Mouse (Mus musculus) CH12.LX (cell line): ENCODE data around the gene Tanc2. TPM values are rescaled to one million over a fixed set of nuclear protein-coding genes. Genes with fewer than 3 reads are reported as not detected.

Experiments used
- DNase-seq: peaks from one replicate; pipeline ENCODE4 v3.0.0-alpha.2; 2013; ENCODE audit errors: extremely low read depth
- H3K27ac ChIP-seq: 2 replicates; pipeline ENCODE4 v1.5.1; 2012; ENCODE audit warnings: low read depth, mild to moderate bottlenecking, control low read depth, moderate library complexity; ENCODE audit not compliant: insufficient read depth
- H3K27me3 ChIP-seq: replicated peaks from 2 replicates; pipeline ENCODE3; 2012; ENCODE audit warnings: inconsistent platforms
- H3K36me3 ChIP-seq, 2 experiments: replicated peaks in 1 of 2; 2 replicates each; pipeline versions ENCODE3 to v1.6.1; 2012; ENCODE audit warnings: inconsistent platforms in 1 of 2, low read length in 1 of 2, mild to moderate bottlenecking in 1 of 2, mixed read lengths in 1 of 2, moderate library complexity in 1 of 2; ENCODE audit not compliant: control insufficient read depth in 1 of 2, insufficient read depth in 1 of 2
- H3K4me1 ChIP-seq, 2 experiments: 2 replicates each; pipeline ENCODE4 v1.6.1; 2012; ENCODE audit warnings: inconsistent platforms in 1 of 2, moderate library complexity in 1 of 2; ENCODE audit not compliant: insufficient read depth in 2 of 2, control insufficient read depth in 1 of 2
- H3K4me2 ChIP-seq: 2 replicates; pipeline ENCODE4 v1.6.1; 2012; ENCODE audit warnings: low read depth, mild to moderate bottlenecking, control low read depth; ENCODE audit not compliant: poor library complexity, insufficient read depth, severe bottlenecking
- H3K4me3 ChIP-seq, 3 experiments: fragments of 150-350 bp in 1 of 3; sonication (generic) in 1 of 3; replicated peaks in 1 of 3; 2 replicates each; pipeline versions ENCODE3 to v1.5.1; 2011 to 2012; ENCODE audit warnings: low read depth in 2 of 3, low read length in 2 of 3, mild to moderate bottlenecking in 2 of 3, moderate library complexity in 2 of 3, control low read depth in 1 of 3, improper control_type of control experiment in 1 of 3, inconsistent platforms in 1 of 3, mixed read lengths in 1 of 3; ENCODE audit not compliant: poor library complexity in 1 of 3
- H3K79me2 ChIP-seq: replicated peaks from 2 replicates; pipeline ENCODE4 v1.6.1; 2012; ENCODE audit warnings: mild to moderate bottlenecking, moderate library complexity; ENCODE audit not compliant: control insufficient read depth, poor library complexity, insufficient read depth, severe bottlenecking; ENCODE audit errors: extremely low read depth
- H3K9ac ChIP-seq: 2 replicates; pipeline ENCODE4 v1.6.1; 2012; ENCODE audit warnings: low read depth, mild to moderate bottlenecking, control low read depth, moderate library complexity; ENCODE audit not compliant: insufficient read depth
- H3K9me3 ChIP-seq: replicated peaks from 2 replicates; pipeline ENCODE3; 2012; ENCODE audit warnings: low read length, inconsistent platforms, mixed read lengths
- BHLHE40 ChIP-seq: IDR thresholded peaks from 2 replicates; pipeline ENCODE4 v1.6.1; 2011; ENCODE audit warnings: mild to moderate bottlenecking, low read depth, low read length, improper control_type of control experiment
- CHD1 ChIP-seq: IDR thresholded peaks from 2 replicates; pipeline ENCODE4 v1.6.1; 2012; ENCODE audit warnings: low read depth, low read length, improper control_type of control experiment, inconsistent platforms
- CHD2 ChIP-seq: IDR thresholded peaks from 2 replicates; pipeline ENCODE4 v1.6.1; 2011; ENCODE audit warnings: low read length, improper control_type of control experiment
- CTCF ChIP-seq, 2 experiments: IDR thresholded peaks in 1 of 2; conservative IDR thresholded peaks in 1 of 2; 2 replicates each; pipeline ENCODE4 v1.5.1; 2011 to 2012; ENCODE audit warnings: low read depth in 2 of 2, low read length in 2 of 2, improper control_type of control experiment in 1 of 2, inconsistent platforms in 1 of 2, mild to moderate bottlenecking in 1 of 2, moderate library complexity in 1 of 2
- E2F4 ChIP-seq: IDR thresholded peaks from 2 replicates; pipeline ENCODE4 v1.6.1; 2011; ENCODE audit warnings: low read depth, low read length, improper control_type of control experiment; ENCODE audit not compliant: insufficient replicate concordance
- ELF1 ChIP-seq: IDR thresholded peaks from 2 replicates; pipeline ENCODE4 v1.6.1; 2014; ENCODE audit warnings: low read depth, mild to moderate bottlenecking, inconsistent platforms, low read length, improper control_type of control experiment
- EP300 ChIP-seq: IDR thresholded peaks from 2 replicates; pipeline ENCODE4 v1.6.1; 2011; ENCODE audit warnings: low read length, improper control_type of control experiment
- ETS1 ChIP-seq: conservative IDR thresholded peaks from 2 replicates; pipeline ENCODE4 v1.6.1; 2012; ENCODE audit warnings: low read depth, mild to moderate bottlenecking, inconsistent platforms, low read length, improper control_type of control experiment, moderate library complexity
- GABPA ChIP-seq: IDR thresholded peaks from 2 replicates; pipeline ENCODE4 v1.6.1; 2012; ENCODE audit warnings: low read depth, low read length, improper control_type of control experiment, inconsistent platforms; ENCODE audit not compliant: insufficient replicate concordance
- HCFC1 ChIP-seq: IDR thresholded peaks from 2 replicates; pipeline ENCODE4 v1.6.1; 2012; ENCODE audit warnings: low read depth, mild to moderate bottlenecking, inconsistent platforms, low read length, improper control_type of control experiment
- IRF4 ChIP-seq: IDR thresholded peaks from 2 replicates; pipeline ENCODE4 v1.6.1; 2014; ENCODE audit warnings: low read depth, mild to moderate bottlenecking, inconsistent platforms, low read length, improper control_type of control experiment
- JUN ChIP-seq: IDR thresholded peaks from 2 replicates; pipeline ENCODE4 v1.6.1; 2011; ENCODE audit warnings: low read depth, mild to moderate bottlenecking, low read length, improper control_type of control experiment, moderate library complexity; ENCODE audit not compliant: insufficient read depth
- JUND ChIP-seq: conservative IDR thresholded peaks from 2 replicates; pipeline ENCODE4 v1.6.1; 2011; ENCODE audit warnings: low read depth, low read length, improper control_type of control experiment
- KAT2A ChIP-seq: IDR thresholded peaks from 2 replicates; pipeline ENCODE4 v1.6.1; 2012; ENCODE audit warnings: low read length, improper control_type of control experiment, inconsistent platforms; ENCODE audit not compliant: insufficient replicate concordance
- MAFK ChIP-seq: IDR thresholded peaks from 2 replicates; pipeline ENCODE4 v1.6.1; 2011; ENCODE audit warnings: low read length, improper control_type of control experiment; ENCODE audit not compliant: insufficient replicate concordance
- MAX ChIP-seq: IDR thresholded peaks from 2 replicates; pipeline ENCODE4 v1.6.1; 2011; ENCODE audit warnings: low read length, improper control_type of control experiment
- MAZ ChIP-seq: IDR thresholded peaks from 2 replicates; pipeline ENCODE4 v1.6.1; 2012; ENCODE audit warnings: low read depth, mild to moderate bottlenecking, inconsistent platforms, low read length, improper control_type of control experiment, moderate library complexity
- MEF2A ChIP-seq: IDR thresholded peaks from 2 replicates; pipeline ENCODE4 v1.6.1; 2014; ENCODE audit warnings: low read depth, mild to moderate bottlenecking, inconsistent platforms, low read length, improper control_type of control experiment, borderline replicate concordance
- MXI1 ChIP-seq: IDR thresholded peaks from 2 replicates; pipeline ENCODE4 v1.6.1; 2011; ENCODE audit warnings: mild to moderate bottlenecking, low read depth, low read length, improper control_type of control experiment
- MYC ChIP-seq: IDR thresholded peaks from 2 replicates; pipeline ENCODE4 v1.6.1; 2011; ENCODE audit warnings: low read depth, mild to moderate bottlenecking, improper control_type of control experiment, low read length
- NELFE ChIP-seq: IDR thresholded peaks from 2 replicates; pipeline ENCODE4 v1.6.1; 2011; ENCODE audit warnings: low read depth, low read length, improper control_type of control experiment
- NRF1 ChIP-seq: IDR thresholded peaks from 2 replicates; pipeline ENCODE4 v1.6.1; 2014; ENCODE audit warnings: low read depth, mild to moderate bottlenecking, inconsistent platforms, low read length, improper control_type of control experiment, moderate library complexity
- PAX5 ChIP-seq: IDR thresholded peaks from 2 replicates; pipeline ENCODE4 v1.6.1; 2012; ENCODE audit warnings: low read length, inconsistent platforms, mixed read lengths
- POLR2A ChIP-seq: IDR thresholded peaks from 2 replicates; pipeline ENCODE4 v1.6.1; 2011; ENCODE audit warnings: low read depth, mild to moderate bottlenecking, improper control_type of control experiment, low read length
- POLR2AphosphoS2 ChIP-seq: IDR thresholded peaks from 2 replicates; pipeline ENCODE4 v1.6.1; 2011; ENCODE audit warnings: low read depth, low read length, improper control_type of control experiment
- RAD21 ChIP-seq: IDR thresholded peaks from 2 replicates; pipeline ENCODE4 v1.6.1; 2011; ENCODE audit warnings: low read depth, mild to moderate bottlenecking, low read length, improper control_type of control experiment, moderate library complexity
- RCOR1 ChIP-seq: conservative IDR thresholded peaks from 2 replicates; pipeline ENCODE4 v1.6.1; 2012; ENCODE audit warnings: low read depth, mild to moderate bottlenecking, inconsistent platforms, low read length, improper control_type of control experiment
- SIN3A ChIP-seq: IDR thresholded peaks from 2 replicates; pipeline ENCODE4 v1.6.1; 2012; ENCODE audit warnings: low read length, improper control_type of control experiment, inconsistent platforms
- SMC3 ChIP-seq: IDR thresholded peaks from 2 replicates; pipeline ENCODE4 v1.6.1; 2011; ENCODE audit warnings: low read depth, low read length, improper control_type of control experiment
- TBP ChIP-seq: conservative IDR thresholded peaks from 2 replicates; pipeline ENCODE4 v1.6.1; 2011; ENCODE audit warnings: low read depth, low read length, improper control_type of control experiment
- TCF12 ChIP-seq: IDR thresholded peaks from 2 replicates; pipeline ENCODE4 v1.6.1; 2014; ENCODE audit warnings: low read depth, mild to moderate bottlenecking, inconsistent platforms, low read length, improper control_type of control experiment
- UBTF ChIP-seq: IDR thresholded peaks from 2 replicates; pipeline ENCODE4 v1.6.1; 2012; ENCODE audit warnings: low read depth, mild to moderate bottlenecking, inconsistent platforms, low read length, improper control_type of control experiment, moderate library complexity
- USF1 ChIP-seq: IDR thresholded peaks from 2 replicates; pipeline ENCODE4 v1.6.1; 2014; ENCODE audit warnings: low read depth, mild to moderate bottlenecking, inconsistent platforms, low read length, improper control_type of control experiment
- USF2 ChIP-seq: conservative IDR thresholded peaks from 2 replicates; pipeline ENCODE4 v1.6.1; 2011; ENCODE audit warnings: low read depth, low read length, improper control_type of control experiment
- ZC3H11A ChIP-seq: IDR thresholded peaks from 2 replicates; pipeline ENCODE4 v1.6.1; 2012; ENCODE audit warnings: low read depth, mild to moderate bottlenecking, inconsistent platforms, low read length, improper control_type of control experiment
- ZKSCAN1 ChIP-seq: IDR thresholded peaks from 2 replicates; pipeline ENCODE4 v1.6.1; 2012; ENCODE audit warnings: low read depth, inconsistent platforms, low read length, improper control_type of control experiment, borderline replicate concordance
- ZMIZ1 ChIP-seq: IDR thresholded peaks from 2 replicates; pipeline ENCODE4 v1.6.1; 2012; ENCODE audit warnings: low read depth, mild to moderate bottlenecking, inconsistent platforms, low read length, improper control_type of control experiment
- ZNF384 ChIP-seq: IDR thresholded peaks from 2 replicates; pipeline ENCODE4 v1.6.1; 2012; ENCODE audit warnings: low read depth, low read length, improper control_type of control experiment, inconsistent platforms
- dilution Hi-C: fragments of 300-500 bp; cut with MboI; formaldehyde crosslinking; loops from 2 replicates; pipeline ENCODE4 v1.14.3; 2020; ENCODE audit warnings: low sequenced_read_pairs; ENCODE audit not compliant: extremely low pct_unique_long_range_greater_than_20kb, extremely low pct_ligation_motif_present
- in situ Hi-C: fragments of 300-500 bp; cut with MboI; formaldehyde crosslinking; loops from 3 replicates; pipeline ENCODE4 v1.14.3; 2019; ENCODE audit warnings: low sequenced_read_pairs, low pct_ligation_motif_present, low pct_unique_long_range_greater_than_20kb, mixed read lengths
- polyA plus RNA-seq: library from polyadenylated mRNA; unstranded; fragments of >175 nt; gene quantifications from 2 replicates; pipeline ENCODE4 v1.2.1, GENCODE M21; 2012; ENCODE audit warnings: low read depth; ENCODE audit not compliant: insufficient read length
- total RNA-seq, 2 experiments: library from RNA; depleted of rRNA; stranded (reverse); fragments of 300-350 nt in 1 of 2; fragments of >200 nt in 1 of 2; gene quantifications; 2 replicates each; pipeline ENCODE4 v1.2.3; 2012 to 2014

The Tanc2 gene
- total and polyA plus RNA-seq, 3 experiments: 2.6 to 10.4 (median 3.2) TPM

DNA sequence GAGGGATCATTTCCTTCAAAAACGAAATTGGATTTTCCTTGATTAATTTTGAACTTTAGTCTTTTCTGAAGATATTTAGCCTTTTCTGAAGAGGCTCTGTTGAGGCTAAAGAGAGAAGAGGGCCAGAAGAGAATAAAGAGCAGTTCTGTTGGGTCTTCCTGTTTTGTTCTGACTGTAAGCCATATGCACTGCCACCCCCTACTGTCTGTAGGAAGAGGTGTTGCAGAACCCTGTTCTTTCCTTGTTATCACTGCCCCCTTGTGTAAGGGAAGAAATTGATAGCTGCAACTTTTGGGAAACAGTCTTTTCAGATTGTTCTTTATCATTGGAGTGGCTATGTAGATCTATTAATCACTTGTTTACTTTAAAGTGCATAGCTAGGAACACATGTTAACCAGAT is 2.1 kb downstream of the Tanc2 start:
- TF ChIP-seq CHD1: no peak
- TF ChIP-seq ZKSCAN1: no peak
- no peak for TF ChIP-seq ZMIZ1
- TF ChIP-seq MXI1: peak; percentile 38; the same call in 1 of the 2 replicates
- TF ChIP-seq JUN: peak; percentile 82
- TF ChIP-seq PAX5: no peak
- peak; percentile 98 for TF ChIP-seq JUND
- TF ChIP-seq MAFK: no peak
- peak; percentile 62 for TF ChIP-seq HCFC1
- no peak for TF ChIP-seq KAT2A
- peak; percentile 82; the same call in 1 of the 2 replicates for TF ChIP-seq NELFE
- TF ChIP-seq ELF1: peak; percentile 91
- 0 out of 2 replicates have a peak, but pooled peaks have one; percentile 50 for TF ChIP-seq TCF12
- TF ChIP-seq EP300: peak; percentile 84
- no peak for TF ChIP-seq POLR2AphosphoS2
- peak; percentile 80 for TF ChIP-seq SIN3A
- peak; percentile 62 to 100; a peak in 3 of 4 replicates for TF ChIP-seq CTCF (conservative IDR thresholded peaks at IDR 0.05 in 1 of 2, IDR thresholded peaks at IDR 0.05 in 1 of 2; ENCODE audit: low read depth in 2 of 2, low read length in 2 of 2)
- TF ChIP-seq POLR2A: no peak
- TF ChIP-seq MYC: peak; percentile 87; the same call in 1 of the 2 replicates
- 0 out of 2 replicates have a peak, but pooled peaks have one; percentile 33 for TF ChIP-seq RCOR1
- TF ChIP-seq ZC3H11A: peak; percentile 96
- TF ChIP-seq UBTF: no peak
- 0 out of 2 replicates have a peak, but pooled peaks have one; percentile 6 for TF ChIP-seq ETS1
- no peak for TF ChIP-seq GABPA
- peak; percentile 58 for TF ChIP-seq ZNF384
- TF ChIP-seq MAX: 0 out of 2 replicates have a peak, but pooled peaks have one; percentile 51
- peak; percentile 98 for TF ChIP-seq IRF4
- TF ChIP-seq MAZ: no peak
- TF ChIP-seq USF2: no peak
- TF ChIP-seq SMC3: peak; percentile 100
- TF ChIP-seq BHLHE40: peak; percentile 54; the same call in 1 of the 2 replicates
- TF ChIP-seq USF1: no peak
- TF ChIP-seq CHD2: no peak; the same call in 1 of the 2 replicates
- TF ChIP-seq MEF2A: peak; percentile 78
- no peak for TF ChIP-seq E2F4
- TF ChIP-seq TBP: no peak
- peak; percentile 99 for TF ChIP-seq RAD21
- TF ChIP-seq NRF1: no peak
- TF ChIP-seq, all 38 proteins: peak for 21
- peak; percentile 87 for DNase-seq

More for the DNA sequence above, 2.1 kb downstream of the Tanc2 start:
- no peaks in the 10 kb centered on the region for H3K79me2 ChIP-seq
- no peak overlapping the region for H3K9ac ChIP-seq
- H3K9me3 ChIP-seq: no peaks in the 10 kb centered on the region
- H3K4me2 ChIP-seq: no peak overlapping the region
- H3K27ac ChIP-seq: no peak overlapping the region
- in situ Hi-C loops (loop anchor here (5.0 to 10.0 kb wide), 2 partner anchors 147 to 245 kb away; no protein-coding TSS in a partner anchor), dilution Hi-C loops (no loop called here)
- no peaks in the 10 kb centered on the region for H3K27me3 ChIP-seq
- H3K4me3 ChIP-seq: no peak overlapping the region
- peaks cover 0 to 1% of the 10 kb centered on the region in 2 experiments for H3K36me3 ChIP-seq
- H3K4me1 ChIP-seq: peaks cover 5 to 24% of the 10 kb centered on the region in 2 experiments
